Mouse (Mus musculus) mouse trophoblast stem cell (cell line): ENCODE measurements around the gene Fam71f2.

ENCODE experiments used
- in situ Hi-C, 2 experiments: fragments of 300-500 bp; cut with MseI, MboI; formaldehyde crosslinking; loops; 2 replicates in 1 of 2; 3 replicates in 1 of 2; pipeline ENCODE4 v1.15.1; 2025

Fam71f2 gene

DNA sequence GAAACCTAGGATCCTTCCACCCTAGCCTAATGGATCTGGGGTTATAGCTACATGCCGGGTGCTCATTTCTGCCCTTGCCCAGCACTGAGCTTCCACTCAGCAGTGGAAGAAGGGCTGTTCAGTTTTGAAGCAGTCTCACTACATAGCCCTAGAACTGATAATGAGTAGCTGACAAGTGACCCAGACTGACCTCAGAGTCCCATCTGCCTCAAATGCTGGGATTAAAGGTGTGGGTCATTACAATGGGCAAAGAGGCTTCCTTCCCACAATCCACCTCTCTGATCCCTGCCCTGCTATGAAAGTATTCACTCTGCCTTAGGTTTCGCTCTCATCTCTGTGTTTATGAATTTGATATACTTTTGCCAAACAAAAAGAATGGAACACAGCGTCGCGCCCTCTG lies 2.6 kb upstream of the Fam71f2 start:
- in situ Hi-C loops, result loop anchor here (5.0 to 10.0 kb wide), 3 partner anchors 34 to 72 kb away; no protein-coding TSS in a partner anchor

DNA sequence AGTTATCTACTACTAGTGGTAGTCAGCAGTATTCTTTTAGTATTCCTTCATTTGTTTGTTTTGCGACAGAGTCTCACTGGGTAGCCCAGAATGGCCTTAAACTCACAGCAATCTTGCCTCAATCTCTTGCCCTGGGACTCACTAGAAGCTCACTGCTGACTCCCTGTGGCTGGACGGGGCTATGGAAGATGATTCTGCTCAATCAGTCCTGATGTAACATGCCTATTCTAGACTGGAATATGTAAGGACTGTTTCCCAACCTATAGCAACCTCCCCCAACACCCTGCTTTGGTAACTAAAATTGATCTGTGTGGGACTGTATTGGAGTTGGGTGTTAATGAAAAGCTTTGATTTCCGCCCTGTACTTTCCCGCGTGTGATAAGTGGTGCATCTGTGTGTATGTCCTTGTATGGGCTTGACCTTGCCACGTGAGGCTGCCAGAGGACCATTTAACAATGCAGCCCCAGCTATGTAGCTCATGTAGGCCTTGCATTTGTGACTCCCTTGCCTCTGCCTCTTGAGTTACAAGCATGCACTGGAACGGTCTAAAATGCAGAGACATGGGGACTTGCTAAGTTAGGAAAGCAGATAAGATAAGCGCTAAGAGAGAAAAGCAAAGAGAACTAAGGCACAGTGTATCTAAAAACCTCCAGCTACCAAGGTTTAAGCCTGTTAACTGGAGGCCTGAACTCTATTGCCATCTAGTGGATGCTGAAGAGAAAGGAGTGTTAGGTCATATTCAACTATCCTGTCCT lies 703 bp upstream of the Fam71f2 start:
- in situ Hi-C loops, result loop anchor here (5.0 to 10.0 kb wide), 3 partner anchors 36 to 74 kb away; no protein-coding TSS in a partner anchor

DNA sequence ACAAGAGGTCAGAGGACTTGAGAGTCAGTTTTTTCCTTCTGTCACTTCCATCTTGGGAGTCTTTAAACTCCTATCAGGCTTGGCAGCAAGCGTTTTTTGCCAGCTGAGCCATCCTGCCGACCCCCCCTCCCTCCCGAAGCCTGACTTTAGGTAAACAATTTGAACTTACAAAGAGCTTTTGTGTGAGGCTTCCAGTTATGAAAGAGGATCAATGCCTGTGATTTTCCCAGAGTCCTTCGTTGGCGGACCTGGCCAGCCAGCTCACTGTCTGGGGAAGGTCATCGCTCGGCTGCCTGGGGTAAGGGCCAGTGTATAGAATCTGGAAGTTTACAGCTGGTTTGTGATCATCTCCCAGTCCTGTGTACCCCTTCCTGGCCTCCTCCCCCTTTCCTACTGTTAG lies 1.3 kb downstream of the Fam71f2 start:
- in situ Hi-C loops, result no loop called here

DNA sequence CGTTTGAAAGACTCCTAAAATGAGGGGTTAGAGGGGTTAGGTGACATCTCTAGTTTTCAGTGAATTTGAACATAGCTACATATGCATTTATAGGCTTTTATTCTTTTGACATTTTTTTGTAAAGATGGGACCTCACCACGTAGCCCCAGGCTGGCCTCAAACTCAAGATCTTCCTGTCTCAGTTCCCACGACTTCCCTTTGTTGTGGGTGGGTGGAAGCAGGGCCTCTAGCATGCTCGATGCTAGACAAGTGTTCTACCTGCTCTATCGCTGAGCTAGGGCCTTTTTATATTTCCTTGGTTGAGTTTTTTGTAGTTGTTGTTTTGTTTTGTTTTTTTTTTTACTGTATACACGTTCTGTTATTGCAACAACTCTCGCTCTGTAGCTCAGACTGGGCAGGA lies 7.5 kb downstream of the Fam71f2 start:
- in situ Hi-C loops, result no loop called here

DNA sequence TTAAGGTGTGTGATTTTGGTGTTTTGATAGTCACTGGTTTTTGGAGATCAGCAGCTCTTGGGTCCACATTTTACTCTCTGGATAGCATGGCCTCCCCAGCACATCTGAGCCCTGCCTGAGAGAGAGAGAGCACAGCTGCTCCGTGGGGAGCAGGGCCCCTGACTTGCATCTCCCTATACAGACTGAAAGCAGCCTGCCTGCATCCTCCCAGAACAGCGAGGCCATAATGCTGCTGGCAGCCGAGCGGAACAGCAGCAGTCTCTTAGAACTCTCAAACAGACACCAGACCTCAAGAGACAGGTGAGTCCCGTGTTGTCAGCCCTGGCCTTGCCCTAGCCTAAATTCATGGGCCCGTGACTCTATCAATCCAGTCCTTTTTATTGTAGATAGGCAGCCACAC lies 8.1 kb downstream of the Fam71f2 start:
- in situ Hi-C loops, result no loop called here

DNA sequence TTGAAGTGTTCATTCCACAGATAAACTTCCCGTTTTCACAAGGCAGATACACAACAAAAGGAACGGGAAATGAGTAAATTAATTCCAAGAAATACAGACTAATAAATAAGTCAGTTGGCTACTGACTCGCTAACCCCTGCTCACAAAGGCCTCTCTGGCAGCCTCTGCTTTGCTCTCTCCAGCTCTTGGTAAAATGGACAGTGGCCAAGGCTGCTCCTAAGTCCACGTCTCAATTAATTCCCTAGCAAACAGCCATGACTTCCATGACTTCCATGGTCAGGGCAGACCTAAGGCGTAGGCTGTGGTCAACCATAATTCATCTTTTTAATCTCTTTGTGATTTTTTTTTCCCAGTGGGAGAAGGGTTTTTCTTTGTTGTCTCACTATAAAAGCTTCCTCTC lies 8.6 kb downstream of the Fam71f2 start:
- in situ Hi-C loops, result no loop called here

DNA sequence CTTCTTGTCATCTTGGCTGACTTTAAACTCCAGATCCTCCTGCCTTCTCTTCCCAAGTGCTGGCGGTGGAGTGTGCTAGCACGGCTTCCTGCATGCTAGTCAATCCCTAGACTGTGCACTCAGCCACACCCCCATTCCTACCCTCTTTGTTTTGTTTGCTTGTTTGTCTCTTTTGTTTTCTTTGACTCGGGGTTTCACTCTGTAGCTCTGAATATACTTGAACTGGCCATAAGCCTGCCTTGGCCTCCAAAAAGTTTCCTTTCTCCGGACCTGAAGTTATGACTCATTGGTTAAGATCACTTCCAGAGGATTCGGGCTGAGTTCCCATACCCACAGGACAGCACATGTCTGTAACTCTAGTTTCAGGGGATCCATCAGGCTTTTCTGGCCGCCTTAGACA lies 9.3 kb downstream of the Fam71f2 start:
- in situ Hi-C loops, result no loop called here

DNA sequence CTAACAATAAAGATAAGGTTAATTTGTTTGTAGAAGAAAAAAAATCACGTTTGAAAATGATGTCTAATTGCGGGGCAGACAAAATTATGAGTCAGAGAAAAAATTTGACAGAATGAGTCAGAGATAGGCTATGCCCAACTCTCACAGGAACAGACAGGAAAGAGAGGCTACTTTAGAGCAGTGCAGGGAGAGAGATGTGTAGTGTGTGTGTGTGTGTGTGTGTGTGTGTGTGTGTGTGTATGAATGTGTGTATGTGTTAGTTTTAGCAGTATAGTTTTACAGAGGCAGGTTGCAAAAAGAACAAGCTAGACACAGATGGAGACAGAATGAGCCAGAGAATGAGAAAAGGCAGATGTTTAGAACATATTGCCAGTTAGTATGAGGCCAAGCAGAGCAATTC lies 19.7 kb downstream of the Fam71f2 start:
- in situ Hi-C loops, result no loop called here

DNA sequence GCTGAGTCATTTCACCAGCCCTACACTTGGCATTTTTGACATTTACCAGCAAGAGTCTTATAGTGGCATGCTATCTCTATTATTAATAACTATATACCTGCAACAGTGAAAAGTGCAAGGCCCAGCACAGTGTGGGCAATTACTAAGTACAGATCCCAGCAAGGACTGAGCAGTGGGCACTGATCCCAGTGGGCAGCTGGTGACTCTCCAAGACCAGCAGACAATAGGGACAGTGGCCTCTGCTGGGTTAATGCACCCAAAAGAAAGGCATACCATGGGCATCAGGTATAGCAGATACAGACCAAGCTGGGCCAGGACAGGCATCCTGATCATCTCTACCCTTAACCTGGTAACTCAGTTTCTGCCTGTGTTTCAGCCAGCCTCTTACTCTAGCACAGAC lies 23.9 kb downstream of the Fam71f2 start:
- in situ Hi-C loops, result no loop called here

DNA sequence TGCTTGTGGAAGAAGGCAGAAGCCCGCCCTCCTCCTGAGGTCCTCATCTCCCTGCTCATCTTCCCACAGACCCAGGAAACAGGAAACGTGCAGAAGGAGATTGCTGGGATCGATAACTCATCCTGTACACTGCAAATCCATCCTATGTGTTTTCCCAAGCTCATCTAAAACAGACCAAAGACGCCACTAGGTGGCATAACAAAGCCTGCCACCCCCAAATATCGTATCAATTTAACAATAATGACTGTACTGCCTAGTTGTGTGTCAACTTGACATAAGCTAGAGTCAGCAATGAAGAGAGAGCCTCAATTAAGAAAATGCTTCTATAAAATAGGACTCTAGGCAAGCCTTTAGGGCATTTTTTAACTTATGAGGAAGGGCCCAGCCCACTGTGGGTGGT lies 24.3 kb downstream of the Fam71f2 start:
- in situ Hi-C loops, result no loop called here

DNA sequence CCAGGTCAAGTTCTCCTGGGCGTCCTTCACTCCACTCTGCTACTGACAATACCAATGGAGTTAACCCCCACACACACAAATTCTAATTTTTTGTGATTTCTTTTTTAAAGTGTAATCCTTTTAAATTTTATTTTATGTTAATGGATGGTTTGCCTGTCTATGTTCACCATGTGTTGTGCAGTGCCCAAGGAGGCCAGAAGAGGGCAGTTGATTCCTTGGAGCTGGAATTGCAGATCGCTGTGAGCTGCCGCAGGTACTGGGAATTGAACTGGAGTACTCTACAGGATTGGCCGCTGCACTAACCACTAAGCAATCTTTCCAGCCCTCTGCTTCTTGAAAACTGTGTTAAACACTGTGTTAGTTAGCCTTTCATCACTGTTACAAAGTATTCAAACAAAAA lies 26.1 kb downstream of the Fam71f2 start:
- in situ Hi-C loops, result no loop called here

DNA sequence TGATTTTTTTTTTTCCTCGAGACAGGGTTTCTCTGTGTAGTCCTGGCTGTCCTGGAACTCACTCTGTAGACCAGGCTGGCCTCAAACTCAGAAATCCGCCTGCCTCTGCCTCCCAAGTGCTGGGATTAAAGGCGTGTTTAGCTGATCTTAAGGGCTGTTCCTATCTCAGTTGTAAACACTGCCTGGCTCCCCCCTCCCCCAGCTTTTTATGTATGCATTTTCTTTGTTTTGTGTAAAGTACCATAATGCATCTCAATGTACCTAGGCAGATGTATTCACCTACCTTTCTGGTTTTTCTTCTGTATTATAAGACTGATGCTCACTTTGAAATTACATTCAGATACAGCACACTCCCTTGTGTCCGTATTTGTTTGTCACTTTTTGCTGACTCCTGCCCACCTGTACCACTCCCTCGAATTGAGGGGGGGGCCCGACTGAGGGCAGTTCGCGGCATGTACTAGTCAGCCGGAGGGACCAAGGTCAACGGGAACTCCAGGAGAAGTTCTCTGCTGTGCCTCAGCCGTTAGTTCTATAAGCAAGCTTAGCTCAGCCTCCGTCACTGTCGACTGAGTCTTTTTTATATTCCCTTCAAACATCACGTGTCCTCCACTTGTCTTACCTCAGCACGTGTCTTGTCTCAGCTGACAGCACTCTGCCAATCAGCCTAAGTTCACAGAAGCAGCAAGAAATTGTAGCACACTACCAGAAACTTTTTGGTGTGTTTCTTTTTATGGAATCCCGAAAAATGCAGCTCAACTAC lies 29.6 kb downstream of the Fam71f2 start:
- in situ Hi-C loops, result no loop called here

DNA sequence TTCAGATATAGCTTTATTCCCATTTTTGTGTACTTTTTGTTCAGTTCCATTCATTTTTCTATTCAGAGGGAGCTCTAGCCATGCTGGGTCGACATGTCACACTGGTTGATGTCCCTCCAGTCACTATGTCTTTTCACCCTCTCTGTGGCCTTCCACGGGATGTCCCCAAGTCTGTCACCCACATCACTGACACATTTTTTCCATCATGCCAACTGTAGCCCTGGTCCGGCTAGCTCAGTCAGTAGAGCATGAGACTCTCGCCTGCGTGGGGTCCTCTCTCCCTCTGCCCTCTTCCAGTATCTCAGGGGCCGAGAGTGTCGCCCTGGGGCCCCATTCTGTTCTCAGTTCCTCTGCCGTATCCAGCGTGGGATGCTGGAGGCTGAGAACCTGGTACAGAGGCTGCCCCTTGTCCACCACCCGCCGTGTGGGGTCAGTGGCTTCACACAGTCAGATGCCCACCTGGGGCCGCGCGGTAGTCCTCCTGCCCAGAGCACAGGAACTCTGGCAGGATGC lies 34.4 kb downstream of the Fam71f2 start:
- in situ Hi-C loops, result no loop called here

DNA sequence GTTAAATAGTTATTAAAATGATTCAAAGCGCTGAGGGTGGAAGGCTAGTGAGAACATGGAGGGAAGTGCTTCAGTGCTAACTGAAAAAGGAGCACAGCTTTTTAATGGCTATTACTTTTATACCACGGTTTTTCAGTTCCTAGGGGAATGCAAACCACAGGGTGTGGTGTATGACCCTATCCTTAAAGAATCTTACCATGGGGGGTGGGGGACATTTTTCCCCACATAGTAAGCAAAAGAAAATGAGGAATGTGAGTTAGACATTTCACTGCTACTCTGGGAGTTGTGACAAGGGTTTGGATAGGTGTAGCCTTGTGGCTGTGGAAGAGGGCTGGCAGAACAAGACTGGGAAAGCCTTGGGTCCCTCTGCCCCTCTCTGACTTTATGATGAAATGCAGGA lies 37.9 kb downstream of the Fam71f2 start:
- in situ Hi-C loops, result no loop called here

DNA sequence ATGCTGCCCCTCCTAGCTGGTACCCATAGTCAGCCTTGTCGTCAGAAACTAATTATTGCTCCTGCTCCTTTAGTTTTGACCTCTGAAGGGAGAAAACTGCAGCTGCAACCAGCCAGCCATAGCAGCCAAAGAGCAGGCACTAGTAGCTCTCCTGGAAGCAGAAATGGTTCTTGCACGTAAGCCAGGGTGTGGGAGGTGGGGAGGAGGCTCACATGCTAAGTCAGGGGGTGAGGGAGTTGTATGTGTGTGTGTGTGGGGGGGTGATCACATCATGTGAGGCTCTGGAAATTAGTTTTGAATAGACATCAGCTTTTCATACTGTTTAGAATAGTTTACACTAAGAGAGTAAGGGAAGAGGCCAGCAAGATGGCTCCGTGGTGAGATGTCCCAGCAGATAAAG lies 38.5 kb downstream of the Fam71f2 start:
- in situ Hi-C loops, result no loop called here

DNA sequence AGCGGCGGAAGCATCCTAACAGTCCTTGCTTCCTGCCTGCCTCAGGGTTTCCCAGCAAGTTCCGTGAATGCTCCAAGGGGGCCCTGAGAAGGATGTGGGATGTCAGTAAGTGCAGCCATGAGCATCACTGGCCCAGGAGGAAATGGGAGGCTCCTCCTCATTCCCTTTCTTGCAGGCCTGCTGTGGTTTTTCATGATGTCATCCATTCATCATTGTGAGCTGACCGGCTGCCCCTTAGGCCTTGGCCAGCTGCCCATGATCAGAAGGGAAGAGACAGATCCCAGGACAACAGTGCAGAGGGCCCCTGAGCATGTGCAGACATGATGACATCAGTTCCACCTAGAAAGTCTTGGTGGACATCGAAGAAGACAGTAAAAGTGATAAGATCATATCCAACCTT lies 39.5 kb downstream of the Fam71f2 start, which contains the start of gene Fam71f1:
TSS of gene Fam71f1 (plus strand) at position 262 of the 400 bp plus-strand sequence.
- in situ Hi-C loops, result no loop called here

DNA sequence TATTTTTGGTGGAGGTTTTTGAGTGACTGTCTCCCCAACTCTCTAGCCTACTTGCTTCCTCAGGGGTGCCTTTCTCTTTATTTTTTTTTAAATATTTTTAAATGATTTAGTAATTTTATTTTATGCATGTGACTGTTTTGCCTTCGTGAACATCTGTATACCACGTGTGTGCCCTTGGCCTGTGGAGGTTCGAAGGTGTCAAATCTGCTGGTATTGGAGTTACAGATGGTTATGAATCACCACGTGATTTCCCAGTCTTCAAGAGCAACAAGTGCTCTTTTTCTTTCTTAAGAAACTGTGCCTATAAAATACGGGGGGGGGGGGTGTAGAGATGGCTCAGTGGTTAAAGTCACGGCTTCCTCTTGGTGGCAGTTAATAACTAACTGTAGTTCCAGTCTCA lies 42.2 kb downstream of the Fam71f2 start:
- in situ Hi-C loops, result no loop called here

DNA sequence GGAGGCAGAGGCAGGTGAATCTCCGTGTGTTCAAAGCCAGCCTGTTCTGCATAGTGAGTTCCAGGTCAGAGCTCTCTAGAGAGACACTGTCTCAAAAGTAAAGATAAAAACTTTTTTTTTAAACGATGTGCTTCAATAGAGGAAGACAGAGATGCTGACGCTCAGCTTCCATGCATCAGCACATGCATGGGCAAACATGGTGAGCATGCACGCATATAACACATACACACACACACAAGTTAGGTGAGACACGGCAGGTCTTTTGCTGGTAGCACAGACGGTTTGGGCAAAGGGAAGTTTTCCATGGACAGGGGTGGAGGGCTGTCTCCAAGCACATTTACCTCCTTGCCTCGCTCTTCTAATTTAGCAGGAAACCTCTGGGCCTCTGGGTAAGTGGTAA lies 42.8 kb downstream of the Fam71f2 start:
- in situ Hi-C loops, result no loop called here

DNA sequence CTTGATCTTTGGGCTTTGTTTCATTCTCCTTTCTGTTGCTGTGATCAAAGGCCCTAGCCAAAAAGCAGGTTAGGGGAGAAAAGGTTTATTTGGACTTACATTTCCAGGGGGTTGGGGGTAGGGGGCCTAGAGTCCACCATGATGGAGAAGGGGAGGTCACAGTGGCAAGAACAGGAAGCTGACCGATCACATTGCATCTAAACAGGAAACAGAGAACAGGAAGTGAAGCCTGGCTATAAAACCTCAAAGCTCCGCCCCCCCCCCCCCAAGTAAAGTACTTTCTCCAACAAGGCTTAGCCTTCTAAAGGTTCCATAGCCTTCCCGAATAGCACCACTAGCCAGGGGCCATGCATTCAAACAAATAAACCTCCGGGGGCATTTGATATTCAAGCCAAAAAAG lies 43.3 kb downstream of the Fam71f2 start:
- in situ Hi-C loops, result no loop called here

DNA sequence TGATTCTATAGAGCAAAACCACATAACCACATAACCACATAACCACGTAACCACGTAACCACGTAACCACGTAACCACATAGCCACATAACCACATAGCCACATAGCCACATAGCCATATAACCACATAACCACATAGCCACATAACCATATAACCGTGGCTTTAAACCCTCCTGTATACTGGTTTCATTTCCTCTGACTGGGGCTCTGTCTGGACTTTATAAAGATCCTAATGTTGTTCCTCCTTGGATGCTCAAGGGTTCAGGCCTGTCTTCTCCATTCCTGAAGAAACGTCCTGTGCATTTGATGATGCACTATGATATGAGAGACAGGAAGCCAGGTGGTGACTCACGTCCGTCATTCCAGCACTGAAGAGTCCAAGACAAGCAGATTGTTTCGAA lies 47.6 kb downstream of the Fam71f2 start:
- in situ Hi-C loops, result no loop called here

DNA sequence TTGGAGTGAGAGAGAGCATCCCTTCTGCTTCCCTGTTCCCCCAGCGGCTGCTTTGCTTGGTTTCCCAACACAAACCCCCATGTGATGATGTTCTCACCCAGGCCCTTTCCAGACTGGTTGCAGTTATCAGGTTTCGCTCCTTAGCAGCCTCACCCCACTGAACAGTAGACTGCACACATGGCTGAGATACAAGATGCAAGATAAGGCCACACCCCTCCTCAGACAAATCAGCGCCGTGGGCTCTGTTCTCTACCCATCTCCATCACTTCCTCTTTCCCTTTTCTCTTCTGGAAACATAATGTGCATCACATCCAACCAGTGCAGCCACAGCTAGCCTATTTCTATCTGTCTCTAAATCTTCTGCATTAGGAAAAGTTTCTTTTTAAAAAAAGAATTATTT lies 50.1 kb downstream of the Fam71f2 start:
- in situ Hi-C loops, result no loop called here
